Mouse (Mus musculus) kidney, embryonic 14.5 days (tissue): ENCODE results near the gene Castor2. TPM values are rescaled to one million over a fixed set of nuclear protein-coding genes. Genes with fewer than 3 reads are reported as not detected.

Source experiments
- ATAC-seq: fragments of 200-750 bp; cut with Nextera tagmentation; 2 replicates; pipeline ENCODE4 v1.8.0; 2017; ENCODE audit warnings: moderate number of reproducible peaks, mild to moderate bottlenecking, moderate TSS enrichment, moderate library complexity; ENCODE audit not compliant: low FRiP score, low TSS enrichment
- H3K27ac ChIP-seq: fragments of 300-500 bp; sonication (generic); 2 replicates; pipeline ENCODE4 v1.5.1; 2014; ENCODE audit warnings: low read depth, mild to moderate bottlenecking, low read length, moderate library complexity, mixed read lengths
- H3K27me3 ChIP-seq: fragments of 300-500 bp; sonication (generic); 2 replicates; pipeline ENCODE4 v1.6.1; 2014; ENCODE audit warnings: mild to moderate bottlenecking, low read length; ENCODE audit not compliant: control insufficient read depth, insufficient read depth
- H3K36me3 ChIP-seq: fragments of 300-500 bp; sonication (generic); 2 replicates; pipeline ENCODE4 v1.6.1; 2014; ENCODE audit warnings: low read length, mixed read lengths; ENCODE audit not compliant: control insufficient read depth, insufficient read depth
- H3K4me1 ChIP-seq: fragments of 300-500 bp; sonication (generic); 2 replicates; pipeline ENCODE4 v1.6.1; 2014; ENCODE audit warnings: low read length, mixed read lengths; ENCODE audit not compliant: control insufficient read depth, insufficient read depth
- H3K4me2 ChIP-seq: fragments of 300-500 bp; sonication (generic); replicated peaks from 2 replicates; pipeline ENCODE4 v1.6.1; 2014; ENCODE audit warnings: low read depth, mild to moderate bottlenecking, low read length
- H3K4me3 ChIP-seq: fragments of 300-500 bp; sonication (generic); 2 replicates; pipeline ENCODE4 v1.5.1; 2014; ENCODE audit warnings: mild to moderate bottlenecking, low read length
- H3K9ac ChIP-seq: fragments of 300-500 bp; sonication (generic); 2 replicates; pipeline ENCODE4 v1.6.1; 2014; ENCODE audit warnings: low read depth, mild to moderate bottlenecking, low read length, moderate library complexity
- H3K9me3 ChIP-seq: fragments of 300-500 bp; sonication (generic); 2 replicates; pipeline ENCODE4 v1.6.1; 2016; ENCODE audit warnings: low read length; ENCODE audit not compliant: control insufficient read depth
- WGBS: fragments of 180-500 bp; shearing (Covaris S2); extraction: QIAGEN DNeasy Blood & Tissue Kit; methylation state at CpG from one replicate; pipeline ENCODE4 v1.1.7; 2014; 5-methylcytosine and 5-hydroxymethylcytosine counted together
- polyA plus RNA-seq: library from polyadenylated mRNA; unstranded; fragments of >200 nt; fragmentation: Nextera tagmentation; extraction: Ambion mirVana; gene quantifications from 2 replicates; pipeline ENCODE4 v1.2.1, GENCODE M21; 2014

The Castor2 gene
- polyA plus RNA-seq, 1 experiment from 2014 or later = 10.5 TPM

- WGBS = 67% methylated on average over 7 of the region's 7 CpGs
- no peak for ATAC-seq
- Histone ChIP-seq H3K36me3 (no peaks in the 10 kb centered on the region), H3K27me3 (no peaks in the 10 kb centered on the region), H3K4me1 (peaks cover 25% of the 10 kb centered on the region), H3K4me2 (no peak overlapping the region), H3K9ac (no peak overlapping the region), H3K4me3 (no peak overlapping the region), H3K27ac (no peak overlapping the region), H3K9me3 (no peaks in the 10 kb centered on the region)
These were observed 79.0 kb downstream of the Castor2 start for GRCm38 (mm10) chr5:134178536-134178935.

DNA sequence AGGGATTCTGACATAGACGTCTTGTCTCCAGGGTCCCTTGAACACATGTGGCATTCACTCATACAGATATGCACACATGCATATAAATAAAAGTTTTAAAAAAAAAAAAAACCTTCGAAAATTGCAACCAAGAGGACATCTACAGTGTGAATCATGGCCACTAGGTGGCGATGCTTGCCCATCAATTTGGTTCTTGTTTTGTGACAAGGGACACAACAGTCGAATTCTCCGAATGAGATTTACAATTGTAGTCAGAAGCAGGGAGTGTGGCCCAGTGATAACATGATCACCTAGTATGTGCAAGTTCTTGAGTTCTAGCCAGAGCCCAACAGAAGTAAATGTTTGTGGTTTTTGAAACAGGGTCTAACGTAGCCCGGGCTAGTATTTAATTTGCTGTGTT is 80.4 kb downstream of the Castor2 start:
- Histone ChIP-seq H3K4me1 (peaks cover 27% of the 10 kb centered on the region), H3K27me3 (no peaks in the 10 kb centered on the region), H3K4me2 (no peak overlapping the region), H3K4me3 (no peak overlapping the region), H3K9me3 (no peaks in the 10 kb centered on the region), H3K27ac (no peak overlapping the region), H3K36me3 (no peaks in the 10 kb centered on the region), H3K9ac (no peak overlapping the region)
- no peak for ATAC-seq
- WGBS = 25% methylated on average over 7 of the region's 7 CpGs

- Histone ChIP-seq H3K9ac (no peak overlapping the region), H3K4me3 (no peak overlapping the region), H3K36me3 (no peaks in the 10 kb centered on the region), H3K4me1 (peaks cover 20% of the 10 kb centered on the region), H3K4me2 (peak overlapping the region; percentile 56; the same call in 1 of the 2 replicates), H3K27me3 (no peaks in the 10 kb centered on the region), H3K9me3 (no peaks in the 10 kb centered on the region), H3K27ac (no peak overlapping the region)
- WGBS = 61% methylated on average over 3 of the region's 3 CpGs
- ATAC-seq = no peak
These were observed 82.7 kb downstream of the Castor2 start for GRCm38 (mm10) chr5:134182172-134182571.

DNA sequence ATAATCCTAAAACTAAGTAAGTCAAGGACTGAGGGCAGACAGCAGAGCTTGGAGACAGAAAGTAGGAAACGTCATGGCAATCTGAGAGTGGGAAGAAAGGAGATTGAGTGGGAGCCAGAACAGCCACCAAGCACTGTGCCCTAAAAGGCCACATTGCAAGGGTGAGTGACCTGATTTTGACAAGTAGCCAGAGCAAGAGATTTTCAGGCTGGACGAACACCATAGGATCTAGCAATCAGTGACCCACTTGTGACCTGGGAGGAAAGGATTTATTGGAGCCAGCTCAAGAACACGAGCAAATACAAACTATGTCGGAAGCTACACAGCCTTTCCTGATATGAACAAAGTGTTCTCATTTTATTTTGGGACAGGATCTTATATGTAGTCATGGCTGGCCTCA is 83.2 kb downstream of the Castor2 start:
- peak overlapping the region; percentile 89; the same call in 1 of the 2 replicates for H3K9ac ChIP-seq
- no peaks in the 10 kb centered on the region for H3K36me3 ChIP-seq
- no peaks in the 10 kb centered on the region for H3K27me3 ChIP-seq
- no peak for ATAC-seq
- no peaks in the 10 kb centered on the region for H3K9me3 ChIP-seq
- WGBS = 13% methylated on average over 4 of the region's 4 CpGs
- peak overlapping the region; percentile 98; the same call in 1 of the 2 replicates for H3K27ac ChIP-seq
- H3K4me1 ChIP-seq = peaks cover 20% of the 10 kb centered on the region
- H3K4me2 ChIP-seq = peak overlapping the region; percentile 56
- H3K4me3 ChIP-seq = peak overlapping the region; percentile 66

DNA sequence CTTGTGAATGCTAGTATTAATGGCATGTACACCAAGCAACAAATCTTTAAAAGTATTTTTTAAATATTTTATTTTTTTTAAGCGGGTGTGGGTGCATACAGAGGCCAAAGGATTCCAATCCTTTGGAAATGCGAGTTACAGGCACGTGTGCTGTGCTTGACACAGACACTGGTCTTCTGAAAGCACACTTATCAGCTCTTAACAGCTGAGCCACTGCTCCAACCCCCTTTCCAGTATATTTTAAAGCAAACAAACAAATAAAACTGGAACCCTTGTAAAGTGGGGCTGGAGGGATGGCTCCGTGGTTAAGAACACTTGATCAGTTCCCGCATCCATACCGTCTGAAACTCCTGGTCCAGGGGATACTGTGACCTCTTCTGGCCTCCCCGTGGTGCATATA is 83.7 kb downstream of the Castor2 start:
- WGBS = 51% methylated on average over 7 of the region's 7 CpGs
- ATAC-seq = no peak

GRCm38 (mm10) chr5:134183880-134184808 is 84.6 kb downstream of the Castor2 start, which contains the start of gene Gtf2ird2:
Gtf2ird2 (plus strand) TSS chr5:134184019.
- peak within 1 kb of the TSS; percentile 56 for H3K4me2 ChIP-seq
- H3K9me3 ChIP-seq = no peaks in the 10 kb centered on the region
- peak; percentile 94 for ATAC-seq
- peak within 1 kb of the TSS; percentile 98 for H3K27ac ChIP-seq
- H3K4me1 ChIP-seq = peaks cover 20% of the 10 kb centered on the region
- H3K27me3 ChIP-seq = no peaks in the 10 kb centered on the region
- H3K9ac ChIP-seq = peak within 1 kb of the TSS; percentile 89
- WGBS = under 1% methylated on average over 89 of the region's 92 CpGs
- peak within 1 kb of the TSS; percentile 66 for H3K4me3 ChIP-seq
- H3K36me3 ChIP-seq = no peaks in the 10 kb centered on the region

More for the DNA sequence above, 83.7 kb downstream of the Castor2 start:
- H3K36me3 ChIP-seq = no peaks in the 10 kb centered on the region
- peak overlapping the region; percentile 89 for H3K9ac ChIP-seq
- no peaks in the 10 kb centered on the region for H3K9me3 ChIP-seq
- peak overlapping the region; percentile 56 for H3K4me2 ChIP-seq
- peak overlapping the region; percentile 66 for H3K4me3 ChIP-seq
- H3K27me3 ChIP-seq = no peaks in the 10 kb centered on the region
- peak overlapping the region; percentile 98 for H3K27ac ChIP-seq
- H3K4me1 ChIP-seq = peaks cover 20% of the 10 kb centered on the region

- ATAC-seq = no peak
- Histone ChIP-seq H3K4me1 (peaks cover 17% of the 10 kb centered on the region), H3K9ac (no peak overlapping the region), H3K4me2 (no peak overlapping the region), H3K9me3 (no peaks in the 10 kb centered on the region), H3K4me3 (no peak overlapping the region), H3K27ac (no peak overlapping the region), H3K27me3 (no peaks in the 10 kb centered on the region), H3K36me3 (no peaks in the 10 kb centered on the region)
- 81% methylated on average over 3 of the region's 3 CpGs for WGBS
These were observed 86.5 kb downstream of the Castor2 start for GRCm38 (mm10) chr5:134186059-134186458.

DNA sequence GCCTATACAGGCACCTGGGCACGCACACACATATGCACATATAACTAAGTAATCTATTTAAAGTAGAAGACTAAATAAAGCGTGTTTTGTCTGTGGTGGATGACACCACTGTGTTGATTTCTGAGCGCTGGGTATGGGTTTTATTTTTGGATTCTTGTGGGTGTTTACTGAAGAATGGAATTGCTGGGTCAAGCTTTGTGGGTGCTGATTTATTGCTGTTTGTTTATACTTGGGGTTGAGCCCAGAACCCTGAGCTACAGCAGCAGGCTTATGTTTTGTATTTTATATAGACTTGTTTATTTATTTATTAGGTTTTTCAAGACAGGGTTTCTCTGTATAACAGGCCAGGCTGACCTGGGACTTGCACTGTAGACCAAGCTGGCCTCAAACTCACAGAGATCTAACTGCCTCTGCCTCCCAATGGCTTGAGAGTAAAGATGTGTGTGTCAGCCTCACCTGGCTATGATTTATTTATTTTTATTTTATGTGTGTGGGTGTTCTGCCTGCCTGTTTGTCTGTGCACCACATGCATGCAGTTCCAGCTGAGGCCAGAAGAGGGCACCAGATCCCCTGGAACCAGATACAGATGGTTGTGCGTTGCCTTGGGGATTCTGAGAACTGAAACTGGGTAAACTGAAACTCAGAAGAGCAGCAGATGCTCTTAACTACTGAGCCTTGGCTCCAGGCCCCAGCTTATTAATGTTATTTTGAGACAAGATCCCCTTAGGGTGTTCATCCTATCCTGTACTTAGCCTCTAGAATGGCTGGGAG is 87.6 kb downstream of the Castor2 start:
- WGBS = 81% methylated on average over 4 of the region's 4 CpGs
- Histone ChIP-seq H3K27me3 (no peaks in the 10 kb centered on the region), H3K4me3 (no peak overlapping the region), H3K9me3 (no peaks in the 10 kb centered on the region), H3K36me3 (no peaks in the 10 kb centered on the region), H3K4me1 (peaks cover 16% of the 10 kb centered on the region), H3K9ac (no peak overlapping the region), H3K4me2 (no peak overlapping the region), H3K27ac (no peak overlapping the region)
- no peak for ATAC-seq
